Mouse (Mus musculus): ENCODE results near the gene Slco1a6. TPM values are rescaled to one million over a fixed set of nuclear protein-coding genes. Genes with fewer than 3 reads are reported as not detected.
"Not testable (repeated sequence)": the region's sequence is repeated elsewhere in the genome, so short reads cannot be mapped to it uniquely, and the experiment has no call there.

The Slco1a6 gene
- polyA plus RNA-seq, 1 experiment from 2014 or later: not detected

GRCm38 (mm10) chr6:142161171-142161570 lies 47.1 kb downstream of the Slco1a6 start:
- Histone ChIP-seq H3K27me3 (no peaks in the 10 kb centered on the region), H3K4me3 (no peak overlapping the region), H3K9me3 (no peaks in the 10 kb centered on the region), H3K9ac (no peak overlapping the region), H3K36me3 (no peaks in the 10 kb centered on the region), H3K4me2 (no peak overlapping the region), H3K4me1 (no peaks in the 10 kb centered on the region), H3K27ac (no peak overlapping the region)
- WGBS: 89% methylated on average over 2 of the region's 2 CpGs
- no peak for ATAC-seq (ENCODE audit: insufficient number of reproducible peaks, low FRiP score, low TSS enrichment, low read depth)

- H3K27me3 ChIP-seq; H3K27ac ChIP-seq; H3K4me3 ChIP-seq; H3K36me3 ChIP-seq; H3K4me1 ChIP-seq; H3K9me3 ChIP-seq; H3K4me2 ChIP-seq; H3K9ac ChIP-seq; ATAC-seq (ENCODE audit: insufficient number of reproducible peaks, low FRiP score, low TSS enrichment, low read depth): not testable (repeated sequence)
- WGBS: 97% methylated on average over 3 of the region's 10 CpGs
These were observed 54.2 kb downstream of the Slco1a6 start for GRCm38 (mm10) chr6:142154081-142154480.

DNA sequence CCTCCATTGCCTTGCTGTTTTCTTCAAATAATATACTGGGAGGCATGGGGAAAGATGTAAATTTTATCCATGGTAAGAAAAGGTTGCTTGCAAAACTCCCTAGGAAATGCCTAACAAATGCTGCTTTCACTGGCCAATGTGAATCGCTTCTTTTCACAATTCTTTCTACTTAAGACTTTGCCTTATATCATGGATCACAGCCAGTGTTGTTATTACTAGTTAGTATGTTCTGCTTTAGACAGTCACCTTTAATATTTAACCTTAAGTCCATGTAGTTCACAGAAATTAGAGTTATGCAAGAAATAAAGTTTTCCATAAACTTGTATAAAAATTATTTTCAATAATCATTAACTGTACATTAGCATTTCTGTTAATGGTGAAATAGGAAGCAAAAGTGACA lies 60.0 kb downstream of the Slco1a6 start:
- Histone ChIP-seq H3K27ac (no peak overlapping the region), H3K4me1 (no peaks in the 10 kb centered on the region), H3K36me3 (no peaks in the 10 kb centered on the region), H3K9ac (no peak overlapping the region), H3K4me2 (no peak overlapping the region), H3K9me3 (no peaks in the 10 kb centered on the region), H3K27me3 (no peaks in the 10 kb centered on the region), H3K4me3 (no peak overlapping the region)
- WGBS: 93% methylated on average over 1 of the region's 1 CpGs
- no peak for ATAC-seq (ENCODE audit: insufficient number of reproducible peaks, low FRiP score, low TSS enrichment, low read depth)

DNA sequence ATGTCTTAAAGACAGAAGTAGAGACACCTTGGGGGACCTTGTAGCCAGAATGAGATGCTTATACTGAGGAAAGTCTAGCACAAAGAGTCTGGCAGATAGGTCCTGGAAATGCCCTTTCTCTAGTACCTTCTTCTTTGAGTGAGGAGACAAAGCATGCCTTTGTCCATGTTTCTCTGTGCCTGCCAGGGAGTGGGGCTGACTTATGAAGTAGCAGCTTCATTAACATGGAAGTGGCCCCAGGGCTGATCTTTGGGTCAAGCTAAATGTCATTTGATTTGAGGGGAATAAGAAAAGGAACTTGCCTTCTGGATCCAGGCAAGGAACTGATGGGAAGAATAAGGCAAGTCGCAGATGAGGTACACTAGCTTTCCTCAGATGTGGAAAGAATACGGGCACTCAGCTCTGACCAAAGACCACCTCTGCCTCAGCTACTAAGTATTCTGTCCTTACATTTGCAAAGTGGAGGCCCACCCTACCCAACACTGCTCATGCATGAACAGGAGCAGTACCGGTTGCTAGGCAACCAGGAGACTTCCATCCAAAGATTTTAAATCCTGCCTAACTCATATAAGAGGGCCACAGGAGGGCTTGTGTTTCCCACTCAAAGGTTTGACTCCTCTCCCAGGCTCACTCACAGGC lies 96.5 kb downstream of the Slco1a6 start:
- no peak overlapping the region for H3K4me3 ChIP-seq
- H3K4me1 ChIP-seq: no peaks in the 10 kb centered on the region
- H3K4me2 ChIP-seq: no peak overlapping the region
- no peaks in the 10 kb centered on the region for H3K36me3 ChIP-seq
- 90% methylated on average over 3 of the region's 3 CpGs for WGBS
- no peak overlapping the region for H3K9ac ChIP-seq
- no peak for ATAC-seq (ENCODE audit: insufficient number of reproducible peaks, low FRiP score, low TSS enrichment, low read depth)
- no peak overlapping the region for H3K27ac ChIP-seq
- H3K27me3 ChIP-seq: no peaks in the 10 kb centered on the region
- no peaks in the 10 kb centered on the region for H3K9me3 ChIP-seq

DNA sequence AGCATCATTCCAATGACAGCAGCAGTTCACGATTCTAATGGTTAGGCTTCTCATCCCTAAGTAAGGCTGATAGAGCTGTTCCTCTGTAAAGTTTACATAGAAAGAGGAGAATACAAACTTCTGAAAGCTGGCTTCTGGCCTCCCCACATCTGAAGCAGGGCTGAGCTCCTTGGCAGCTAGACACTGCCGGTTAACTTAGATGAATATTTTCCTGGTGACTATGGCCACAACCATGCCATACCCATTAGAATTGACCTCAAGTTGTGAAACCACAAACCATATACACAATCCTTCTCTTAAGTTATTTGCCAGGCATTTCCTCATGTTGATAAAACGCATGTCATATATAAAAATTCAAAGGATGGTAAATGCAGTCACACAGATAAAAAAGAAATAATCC lies 117.2 kb downstream of the Slco1a6 start:
- 79% methylated on average over 3 of the region's 3 CpGs for WGBS
- Histone ChIP-seq H3K9me3 (no peaks in the 10 kb centered on the region), H3K4me1 (no peaks in the 10 kb centered on the region), H3K27ac (no peak overlapping the region), H3K4me2 (no peak overlapping the region), H3K4me3 (no peak overlapping the region), H3K27me3 (no peaks in the 10 kb centered on the region), H3K9ac (no peak overlapping the region), H3K36me3 (no peaks in the 10 kb centered on the region)
- ATAC-seq (ENCODE audit: insufficient number of reproducible peaks, low FRiP score, low TSS enrichment, low read depth): no peak

DNA sequence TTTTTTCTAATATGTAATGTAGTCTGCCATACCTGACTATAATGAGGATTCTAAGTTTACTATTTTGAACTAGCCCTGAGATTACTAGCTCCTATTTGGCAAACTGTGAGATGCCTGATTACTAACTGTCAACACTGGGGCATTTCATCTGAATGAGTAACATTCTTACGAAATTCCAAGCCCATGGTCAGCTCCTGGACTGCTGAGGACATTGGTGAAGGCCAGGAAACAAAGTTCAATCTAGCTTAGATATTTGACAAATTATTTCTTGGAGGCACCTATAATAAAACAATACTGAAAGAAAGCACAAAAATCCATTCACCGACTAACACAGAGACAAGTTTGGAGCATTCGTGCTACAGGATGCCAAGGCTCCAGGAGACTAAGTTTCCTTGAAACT lies 150.0 kb downstream of the Slco1a6 start:
- H3K4me3 ChIP-seq: not testable (repeated sequence)

GRCm38 (mm10) chr6:142047689-142048088 lies 160.6 kb downstream of the Slco1a6 start:
- no peaks in the 10 kb centered on the region for H3K27me3 ChIP-seq
- H3K27ac ChIP-seq: no peak overlapping the region
- ATAC-seq (ENCODE audit: insufficient number of reproducible peaks, low FRiP score, low TSS enrichment, low read depth): no peak
- no peaks in the 10 kb centered on the region for H3K36me3 ChIP-seq
- H3K4me3 ChIP-seq: no peak overlapping the region
- no peak overlapping the region for H3K4me2 ChIP-seq
- H3K9me3 ChIP-seq: no peaks in the 10 kb centered on the region
- H3K9ac ChIP-seq: no peak overlapping the region
- no peaks in the 10 kb centered on the region for H3K4me1 ChIP-seq
- WGBS: 86% methylated on average over 1 of the region's 1 CpGs

More for the DNA sequence above, 150.0 kb downstream of the Slco1a6 start:
- H3K4me1 ChIP-seq; H3K27ac ChIP-seq; ATAC-seq (ENCODE audit: insufficient number of reproducible peaks, low FRiP score, low TSS enrichment, low read depth); H3K9me3 ChIP-seq; H3K36me3 ChIP-seq; H3K4me2 ChIP-seq; H3K27me3 ChIP-seq; H3K9ac ChIP-seq: not testable (repeated sequence)
- WGBS: 88% methylated on average over 3 of the region's 3 CpGs

- no peaks in the 10 kb centered on the region for H3K4me1 ChIP-seq
- no peak overlapping the region for H3K9ac ChIP-seq
- H3K36me3 ChIP-seq: no peaks in the 10 kb centered on the region
- no peak overlapping the region for H3K4me3 ChIP-seq
- no peaks in the 10 kb centered on the region for H3K9me3 ChIP-seq
- H3K27ac ChIP-seq: no peak overlapping the region
- WGBS: 82% methylated on average over 2 of the region's 2 CpGs
- no peak overlapping the region for H3K4me2 ChIP-seq
- no peaks in the 10 kb centered on the region for H3K27me3 ChIP-seq
- no peak for ATAC-seq (ENCODE audit: insufficient number of reproducible peaks, low FRiP score, low TSS enrichment, low read depth)
These were observed 162.6 kb downstream of the Slco1a6 start for GRCm38 (mm10) chr6:142045746-142046145.

- Histone ChIP-seq H3K27ac (no peak overlapping the region), H3K4me1 (no peaks in the 10 kb centered on the region), H3K36me3 (no peaks in the 10 kb centered on the region), H3K27me3 (no peaks in the 10 kb centered on the region), H3K9ac (no peak overlapping the region), H3K9me3 (no peaks in the 10 kb centered on the region), H3K4me2 (no peak overlapping the region), H3K4me3 (no peak overlapping the region)
- WGBS: 87% methylated on average over 3 of the region's 3 CpGs
- ATAC-seq (ENCODE audit: insufficient number of reproducible peaks, low FRiP score, low TSS enrichment, low read depth): no peak
These were observed 166.4 kb downstream of the Slco1a6 start for GRCm38 (mm10) chr6:142041896-142042295.

GRCm38 (mm10) chr6:142040306-142041175 lies 167.8 kb downstream of the Slco1a6 start:
- WGBS: 49% methylated on average over 16 of the region's 16 CpGs

DNA sequence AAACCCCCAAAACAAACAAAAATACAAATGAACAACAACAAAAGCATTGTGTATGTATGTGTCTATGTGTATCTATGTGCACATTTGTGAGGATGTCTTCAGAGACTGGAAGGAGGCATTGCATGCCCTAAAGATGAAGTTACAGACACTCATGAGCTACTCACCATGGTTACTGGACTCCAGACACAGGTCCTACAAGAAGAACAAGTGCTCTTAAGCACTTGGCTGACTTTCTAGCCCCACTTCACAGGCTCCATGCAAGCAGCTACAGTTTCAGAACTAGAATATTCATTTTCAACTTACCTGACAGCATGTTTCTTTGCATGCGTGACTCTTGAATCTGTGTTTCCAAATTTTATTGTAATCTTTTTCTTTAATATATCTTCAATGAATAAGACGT lies 172.6 kb downstream of the Slco1a6 start:
- no peak for ATAC-seq (ENCODE audit: insufficient number of reproducible peaks, low FRiP score, low TSS enrichment, low read depth)
- H3K4me3 ChIP-seq: no peak overlapping the region
- no peaks in the 10 kb centered on the region for H3K27me3 ChIP-seq
- H3K27ac ChIP-seq: no peak overlapping the region
- H3K9me3 ChIP-seq: no peaks in the 10 kb centered on the region
- H3K36me3 ChIP-seq: no peaks in the 10 kb centered on the region
- WGBS: 80% methylated on average over 2 of the region's 2 CpGs
- no peak overlapping the region for H3K4me2 ChIP-seq
- H3K9ac ChIP-seq: no peak overlapping the region
- no peaks in the 10 kb centered on the region for H3K4me1 ChIP-seq

More at GRCm38 (mm10) chr6:142040306-142041175, 167.8 kb downstream of the Slco1a6 start:
- no peak overlapping the region for H3K4me2 ChIP-seq
- no peak overlapping the region for H3K27ac ChIP-seq
- no peaks in the 10 kb centered on the region for H3K36me3 ChIP-seq
- ATAC-seq (ENCODE audit: insufficient number of reproducible peaks, low FRiP score, low TSS enrichment, low read depth): no peak
- no peak overlapping the region for H3K9ac ChIP-seq
- no peaks in the 10 kb centered on the region for H3K9me3 ChIP-seq
- H3K27me3 ChIP-seq: no peaks in the 10 kb centered on the region
- no peaks in the 10 kb centered on the region for H3K4me1 ChIP-seq
- no peak overlapping the region for H3K4me3 ChIP-seq

All from limb, embryonic 15.5 days (tissue).